8 mouse cellular contexts compared by ENCODE assay signal in the genomic region with DNA sequence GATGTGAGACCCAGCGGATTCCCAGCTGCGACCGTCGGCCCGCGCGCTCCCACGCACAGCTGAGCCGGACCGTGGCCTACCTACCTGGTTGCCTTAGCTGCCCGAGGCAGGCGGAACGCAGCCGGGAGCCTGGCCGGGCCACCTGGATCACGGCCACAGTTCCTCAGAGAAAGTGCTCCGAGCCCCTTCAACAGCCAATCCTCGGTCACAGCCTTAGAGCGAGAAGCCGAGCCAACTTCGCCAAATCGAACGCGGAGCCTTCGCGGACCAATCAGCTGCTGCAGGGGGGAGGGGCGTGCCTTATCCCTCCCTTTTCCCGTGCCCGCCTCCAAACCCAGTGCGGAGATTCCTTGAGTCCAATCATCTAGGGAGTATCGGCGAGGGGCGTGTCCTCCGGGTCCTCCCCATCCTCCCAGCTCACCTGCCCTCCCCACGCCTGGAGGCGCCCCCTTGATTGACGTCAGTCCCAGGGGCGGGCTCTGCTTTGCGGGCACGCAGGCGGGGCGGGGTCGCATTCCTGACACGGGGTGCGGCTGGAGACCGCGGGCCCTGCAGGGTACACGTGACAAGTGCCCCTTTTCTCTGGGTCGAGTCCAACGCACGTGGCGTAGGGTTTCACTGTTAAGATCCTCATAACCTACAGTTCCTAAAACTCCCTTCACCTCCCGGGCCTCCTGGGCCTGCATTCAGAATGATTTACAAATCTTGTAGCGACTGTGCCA. TPM values are rescaled to one million over a fixed set of nuclear protein-coding genes. Genes with fewer than 3 reads are reported as not detected.
DNase-seq lines count a peak whose midpoint lies in the region; ATAC-seq and TF ChIP-seq lines count a peak whose summit lies in the region.

A gene (minus strand): TSS at position 273 of the 722 bp plus-strand sequence.

- peak within 1 kb of the TSS; percentile 81 for H3K9ac ChIP-seq in hindbrain, embryonic 13.5 days

- peaks cover 22% of the 10 kb centered on the region for H3K4me1 ChIP-seq in hindbrain, embryonic 13.5 days (replicated peaks)

- in situ Hi-C loops in Patski (cut with MboI; ENCODE audit: low pct_unique_long_range_greater_than_20kb) = no loop called here

- POLR2A ChIA-PET in Patski (lab: Charles Lee) = interaction anchor here (0.9 to 1.3 kb wide), 4 partner anchors 16 to 136 kb away, joined by 3 to 4 read pairs (median 3); a partner anchor contains a TSS

- WGBS in hindbrain, embryonic 13.5 days = under 1% methylated on average over 54 of the region's 54 CpGs

- peak; percentile 74 for DNase-seq in Patski (ENCODE audit: low read depth, low spot score)
- peak; percentile 99 for DNase-seq in cerebellum, postnatal 14 days
- peak; percentile 98 for DNase-seq in frontal cortex, postnatal 14 days (ENCODE audit: low spot score in 2 of 2)
- peak; percentile 92 for DNase-seq in layer of hippocampus, postnatal 25 days (ENCODE audit: extremely low spot score in 1 of 2, low spot score in 1 of 2)
- DNase-seq in lung, postnatal 25 days (ENCODE audit: low spot score) = peak; percentile 99
- DNase-seq in retina, embryonic 14.5 days (ENCODE audit: low spot score) = peak; percentile 95
- peak; percentile 96 for DNase-seq in thymus, postnatal 4 days

- no peak for TF ChIP-seq CTCF in Patski (IDR thresholded peaks at IDR 0.05)

- ATAC-seq in Patski = peak; percentile 94
- peak; percentile 96 for ATAC-seq in hindbrain, embryonic 13.5 days (ENCODE audit: low FRiP score)

- H3K27ac ChIP-seq in hindbrain, embryonic 13.5 days = peak within 1 kb of the TSS; percentile 71

- CTCF ChIA-PET in Patski (lab: Charles Lee) = interaction anchor here (1.3 to 6.8 kb wide), 7 partner anchors 14 to 93 kb away, joined by 3 to 49 read pairs (median 6); a partner anchor contains a TSS

- no peaks in the 10 kb centered on the region for H3K27me3 ChIP-seq in Patski
- peaks cover 27% of the 10 kb centered on the region for H3K27me3 ChIP-seq in hindbrain, embryonic 13.5 days

- peak within 1 kb of the TSS; percentile 95 for H3K4me2 ChIP-seq in hindbrain, embryonic 13.5 days

- peaks cover 15% of the 10 kb centered on the region for H3K36me3 ChIP-seq in hindbrain, embryonic 13.5 days

- peak within 1 kb of the TSS; percentile 55 for H3K4me3 ChIP-seq in hindbrain, embryonic 13.5 days

- no peaks in the 10 kb centered on the region for H3K9me3 ChIP-seq in hindbrain, embryonic 13.5 days

RNA-seq across cellular contexts. Expression of the gene that starts here (rescaled TPM):
- polyA plus RNA-seq in Patski (2021) = 34.6 TPM
- polyA plus RNA-seq in hindbrain, embryonic 13.5 days (2015; fragmentation: Nextera tagmentation; extraction: Ambion mirVana) = 6.4 and 8.6 TPM in 2 replicates
- 10 to 100 TPM; 19.7 to 21.7 TPM for total RNA-seq in layer of hippocampus, postnatal 25 days (2021)

Comparison
In these comparisons a context has a peak if more than half of its experiments do, and no peak if none do; other contexts are left out.
1. Peak in every context shown above with its lines: DNase-seq, ATAC-seq, H3K4me3 ChIP-seq and H3K27ac ChIP-seq.